Mouse (Mus musculus) kidney, embryonic 16.5 days (tissue): Measurements from ENCODE around the gene Clip2. TPM values are rescaled to one million over a fixed set of nuclear protein-coding genes. Genes with fewer than 3 reads are reported as not detected.
"Not testable (repeated sequence)": the region's sequence is repeated elsewhere in the genome, so short reads cannot be mapped to it uniquely, and the experiment has no call there.

Experiments used
- ATAC-seq: fragments of 200-750 bp; cut with Nextera tagmentation; 2 replicates; pipeline ENCODE4 v1.8.0; 2017; ENCODE audit warnings: moderate TSS enrichment; ENCODE audit not compliant: low FRiP score, low TSS enrichment
- H3K27ac ChIP-seq: fragments of 300-500 bp; sonication (generic); 2 replicates; pipeline ENCODE4 v1.5.1; 2014; ENCODE audit warnings: low read length
- H3K27me3 ChIP-seq: fragments of 300-500 bp; sonication (generic); 2 replicates; pipeline ENCODE4 v1.6.1; 2014; ENCODE audit warnings: low read length, control low read depth, mixed read lengths; ENCODE audit not compliant: insufficient read depth
- H3K36me3 ChIP-seq: fragments of 300-500 bp; sonication (generic); 2 replicates; pipeline ENCODE4 v1.6.1; 2014; ENCODE audit warnings: low read length, control low read depth, mixed read lengths; ENCODE audit not compliant: insufficient read depth
- H3K4me1 ChIP-seq: fragments of 300-500 bp; sonication (generic); 2 replicates; pipeline ENCODE4 v1.6.1; 2014; ENCODE audit warnings: low read length, control low read depth, mixed read lengths; ENCODE audit not compliant: insufficient read depth
- H3K4me2 ChIP-seq: fragments of 300-500 bp; sonication (generic); replicated peaks from 2 replicates; pipeline ENCODE4 v1.6.1; 2014; ENCODE audit warnings: low read depth, low read length
- H3K4me3 ChIP-seq: fragments of 300-500 bp; sonication (generic); 2 replicates; pipeline ENCODE4 v1.5.1; 2014; ENCODE audit warnings: mild to moderate bottlenecking, low read length
- H3K9ac ChIP-seq: fragments of 300-500 bp; sonication (generic); replicated peaks from 2 replicates; pipeline ENCODE4 v1.6.1; 2014; ENCODE audit warnings: low read length
- H3K9me3 ChIP-seq: fragments of 300-500 bp; sonication (generic); 2 replicates; pipeline ENCODE4 v1.6.1; 2016; ENCODE audit warnings: low read length, control low read depth
- WGBS: fragments of 180-500 bp; shearing (Covaris S2); extraction: QIAGEN DNeasy Blood & Tissue Kit; methylation state at CpG from one replicate; pipeline ENCODE4 v1.1.7; 2014; 5-methylcytosine and 5-hydroxymethylcytosine counted together
- polyA plus RNA-seq: library from polyadenylated mRNA; unstranded; fragments of >200 nt; fragmentation: Nextera tagmentation; extraction: Ambion mirVana; gene quantifications from 2 replicates; pipeline ENCODE4 v1.2.1, GENCODE M21; 2015

The Clip2 gene
- polyA plus RNA-seq, 1 experiment from 2014 or later: 4.1 TPM

DNA sequence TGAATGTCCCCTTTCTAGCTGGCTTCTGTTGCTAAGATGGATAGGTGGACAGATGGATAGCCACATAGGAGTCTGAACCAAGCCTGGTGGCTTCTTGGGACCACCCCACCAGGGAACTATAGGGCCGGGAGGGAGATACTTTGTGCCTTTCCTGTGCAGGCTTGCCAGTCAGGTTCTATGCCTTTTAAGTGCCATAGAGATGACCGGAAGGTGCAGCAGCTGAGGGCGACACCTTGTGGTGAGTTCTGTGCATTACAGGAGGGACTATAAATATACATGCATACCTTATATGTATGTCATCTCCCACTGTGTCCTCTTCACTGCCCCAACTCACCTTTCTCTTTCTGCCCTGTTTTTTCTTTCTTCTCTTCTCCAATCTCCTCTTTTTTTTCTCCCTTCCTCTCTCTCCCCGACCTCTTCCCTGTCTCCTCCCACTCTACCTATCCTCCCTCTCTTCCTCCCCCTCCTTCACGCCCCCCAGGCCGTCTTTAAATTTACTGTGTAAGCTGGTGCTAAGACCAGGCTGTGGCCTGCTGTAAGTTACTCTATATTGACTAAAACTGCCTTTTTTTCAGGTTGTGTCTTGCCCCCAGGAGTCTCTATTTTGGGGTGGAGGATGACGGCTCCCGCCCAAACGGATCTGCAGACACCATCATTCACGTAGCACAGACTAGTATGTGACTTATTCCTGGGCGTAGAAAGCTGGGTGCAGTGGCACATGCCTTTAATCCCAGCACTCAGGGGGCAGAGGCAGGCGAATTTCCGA lies 66.2 kb downstream of the Clip2 start:
- H3K4me2 ChIP-seq: no peak overlapping the region
- peaks cover 10% of the 10 kb centered on the region; the same call in 1 of the 2 replicates for H3K36me3 ChIP-seq
- H3K9me3 ChIP-seq: no peaks in the 10 kb centered on the region
- no peak overlapping the region for H3K4me3 ChIP-seq
- H3K4me1 ChIP-seq: peaks cover 5% of the 10 kb centered on the region
- no peaks in the 10 kb centered on the region for H3K27me3 ChIP-seq
- ATAC-seq: peak; percentile 50; the same call in 1 of the 2 replicates
- no peak overlapping the region for H3K27ac ChIP-seq
- 54% methylated on average over 13 of the region's 13 CpGs for WGBS
- no peak overlapping the region for H3K9ac ChIP-seq

DNA sequence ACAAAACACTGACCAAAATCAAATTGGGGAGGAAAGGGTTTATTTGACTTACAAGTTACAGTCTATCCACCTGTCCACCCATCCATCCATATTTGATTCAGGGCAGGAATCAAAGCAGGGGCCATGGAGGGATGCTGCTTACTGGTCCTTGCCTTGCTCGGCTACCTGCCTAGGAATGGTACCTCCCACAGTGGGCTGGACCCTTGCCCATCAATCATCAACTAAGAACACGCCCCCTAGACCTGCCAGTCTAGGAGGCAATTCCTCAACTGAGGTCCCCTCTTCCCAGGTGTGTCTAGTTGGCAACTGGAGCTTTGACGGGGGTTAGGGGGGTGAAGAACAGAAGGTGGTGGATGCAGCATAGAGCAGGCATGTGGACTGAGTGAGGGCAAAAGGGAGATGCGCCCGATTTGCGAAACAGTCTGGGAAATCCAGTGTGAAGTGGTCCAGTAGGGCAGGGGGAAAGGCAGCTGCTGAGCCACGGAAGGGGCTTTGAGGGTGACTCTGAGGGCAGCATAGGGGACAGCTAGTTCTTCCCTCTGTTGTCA lies 67.0 kb downstream of the Clip2 start:
- Histone ChIP-seq H3K4me1 (peaks cover 5% of the 10 kb centered on the region), H3K27ac (no peak overlapping the region), H3K36me3 (peaks cover 3% of the 10 kb centered on the region; the same call in 1 of the 2 replicates), H3K9ac (no peak overlapping the region), H3K4me2 (no peak overlapping the region), H3K9me3 (no peaks in the 10 kb centered on the region), H3K4me3 (no peak overlapping the region), H3K27me3 (no peaks in the 10 kb centered on the region)
- WGBS: 74% methylated on average over 7 of the region's 7 CpGs
- no peak; the same call in 1 of the 2 replicates for ATAC-seq

DNA sequence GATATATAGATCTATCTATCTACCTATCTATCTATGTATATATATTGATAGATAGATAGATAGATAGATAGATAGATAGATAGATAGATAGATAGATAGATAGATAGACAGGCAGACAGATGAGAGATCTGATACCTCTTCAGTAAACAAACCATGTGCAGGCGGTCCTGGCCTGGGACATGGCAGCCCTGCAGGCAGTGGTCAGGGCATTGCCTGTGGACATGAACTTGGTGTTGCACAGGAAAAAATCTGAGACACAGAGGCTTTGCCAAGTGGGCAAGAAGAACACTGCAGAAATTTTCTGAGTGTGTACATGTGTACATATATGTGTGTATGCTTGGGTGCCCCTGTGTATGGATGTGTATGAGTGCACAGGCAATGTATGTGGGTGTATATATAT lies 68.9 kb downstream of the Clip2 start:
- H3K4me1 ChIP-seq: no peaks in the 10 kb centered on the region
- H3K9me3 ChIP-seq: no peaks in the 10 kb centered on the region
- no peaks in the 10 kb centered on the region for H3K36me3 ChIP-seq
- no peaks in the 10 kb centered on the region for H3K27me3 ChIP-seq
- no peak for ATAC-seq
- H3K9ac ChIP-seq: no peak overlapping the region
- H3K4me2 ChIP-seq: no peak overlapping the region
- H3K27ac ChIP-seq: no peak overlapping the region
- H3K4me3 ChIP-seq: no peak overlapping the region
- 65% methylated on average over 1 of the region's 1 CpGs for WGBS

DNA sequence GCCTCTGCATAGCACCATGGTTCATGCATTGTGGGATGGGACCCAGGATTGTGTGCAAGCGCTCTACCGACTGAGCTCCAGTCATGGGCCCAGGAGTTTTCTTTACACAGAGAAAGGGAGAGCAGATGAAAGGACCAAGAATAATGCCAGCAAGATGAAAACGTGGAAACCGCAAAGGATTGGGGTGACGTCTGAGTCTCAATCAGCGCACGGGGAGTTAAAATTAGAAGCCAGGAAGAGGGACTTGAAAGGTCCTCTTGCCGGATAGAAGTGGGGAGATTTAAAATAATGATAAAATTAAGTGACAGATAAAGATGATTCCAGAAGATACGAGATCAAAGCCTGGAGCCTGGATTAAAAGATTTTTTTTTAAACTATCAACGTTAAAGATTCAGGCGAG lies 69.9 kb downstream of the Clip2 start:
- Histone ChIP-seq H3K27ac (no peak overlapping the region), H3K27me3 (no peaks in the 10 kb centered on the region), H3K4me3 (no peak overlapping the region), H3K4me1 (no peaks in the 10 kb centered on the region), H3K4me2 (no peak overlapping the region), H3K9ac (no peak overlapping the region), H3K9me3 (no peaks in the 10 kb centered on the region), H3K36me3 (no peaks in the 10 kb centered on the region)
- no peak for ATAC-seq
- WGBS: 71% methylated on average over 11 of the region's 11 CpGs

DNA sequence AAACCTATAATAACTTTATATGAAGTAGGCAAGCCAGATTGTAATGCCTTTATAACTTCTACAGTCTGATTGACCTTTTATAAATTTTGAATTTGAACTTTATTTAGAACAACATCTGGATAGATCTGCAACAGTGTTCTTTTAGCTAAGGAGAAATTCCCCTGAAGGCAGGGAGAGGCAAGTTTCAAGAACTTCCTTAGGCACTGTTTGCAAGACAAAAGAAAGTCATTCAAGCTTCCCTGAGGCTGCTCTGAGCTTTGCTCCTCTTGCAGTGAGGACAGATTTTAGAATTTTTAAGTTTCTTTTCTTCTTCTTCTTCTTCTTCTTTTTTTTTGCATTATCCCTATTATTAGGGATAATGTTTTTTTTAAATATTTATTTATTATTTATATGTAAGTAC lies 73.3 kb downstream of the Clip2 start:
- H3K27me3 ChIP-seq, H3K4me2 ChIP-seq, H3K27ac ChIP-seq, H3K36me3 ChIP-seq, H3K9me3 ChIP-seq, H3K4me3 ChIP-seq, ATAC-seq, H3K9ac ChIP-seq, H3K4me1 ChIP-seq: not testable (repeated sequence)

DNA sequence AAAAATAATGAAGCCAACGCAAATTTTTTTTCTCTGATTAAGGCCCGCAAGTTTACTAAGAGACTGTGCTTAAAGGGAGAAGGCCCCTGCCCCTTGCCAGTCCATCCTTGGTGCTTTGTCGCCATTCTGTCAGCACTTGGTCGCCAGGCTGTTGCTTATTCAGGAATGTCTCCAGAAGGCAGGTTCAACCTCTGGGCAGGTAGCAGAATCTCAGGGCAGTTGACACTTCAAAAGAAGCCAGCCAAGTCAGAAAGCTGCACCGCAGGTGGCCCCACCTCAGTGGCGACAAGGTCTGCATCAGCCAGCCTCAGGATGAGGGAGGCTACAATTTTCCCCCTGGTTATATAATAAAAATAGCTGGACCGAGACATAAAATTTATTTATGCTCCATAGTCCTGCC lies 76.5 kb downstream of the Clip2 start:
- not testable (repeated sequence) for ATAC-seq

DNA sequence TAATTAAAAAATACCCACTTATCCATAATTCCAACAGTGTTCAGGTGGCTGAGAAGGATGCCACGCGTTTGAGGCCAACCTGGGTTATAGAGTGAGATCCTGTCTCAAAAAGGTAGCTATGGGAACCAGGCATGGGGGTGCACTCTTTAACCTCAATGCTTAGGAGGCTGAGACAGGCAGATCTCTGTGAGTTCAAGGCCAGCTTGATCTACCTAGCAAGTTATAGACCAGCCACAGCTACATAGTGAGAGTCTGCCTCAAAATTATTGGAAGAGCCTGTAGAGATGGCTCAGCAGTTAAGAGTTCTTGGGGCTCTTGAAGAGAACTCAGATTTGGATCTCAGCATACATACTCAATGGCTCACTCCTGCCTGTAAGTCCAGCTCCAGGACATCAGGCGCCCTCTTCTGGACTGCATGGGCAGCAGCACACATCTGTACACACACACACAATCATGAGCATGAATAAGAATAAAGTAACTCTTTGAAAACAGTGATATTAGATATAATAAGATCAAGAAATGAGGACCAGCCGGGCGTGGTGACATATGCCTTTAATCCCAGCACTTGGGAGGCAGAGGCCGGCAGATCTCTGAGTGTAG lies 77.1 kb downstream of the Clip2 start:
- Histone ChIP-seq H3K27ac (no peak overlapping the region), H3K27me3 (no peaks in the 10 kb centered on the region), H3K4me2 (no peak overlapping the region), H3K4me1 (no peaks in the 10 kb centered on the region), H3K9me3 (peaks cover 10% of the 10 kb centered on the region), H3K36me3 (no peaks in the 10 kb centered on the region), H3K4me3 (no peak overlapping the region), H3K9ac (no peak overlapping the region)
- ATAC-seq: no peak
- WGBS: 92% methylated on average over 6 of the region's 6 CpGs

More for the DNA sequence above, 76.5 kb downstream of the Clip2 start:
- 93% methylated on average over 7 of the region's 7 CpGs for WGBS
- not testable (repeated sequence) for H3K9me3 ChIP-seq, H3K36me3 ChIP-seq, H3K9ac ChIP-seq, H3K27ac ChIP-seq, H3K4me3 ChIP-seq, H3K4me2 ChIP-seq, H3K27me3 ChIP-seq, H3K4me1 ChIP-seq

DNA sequence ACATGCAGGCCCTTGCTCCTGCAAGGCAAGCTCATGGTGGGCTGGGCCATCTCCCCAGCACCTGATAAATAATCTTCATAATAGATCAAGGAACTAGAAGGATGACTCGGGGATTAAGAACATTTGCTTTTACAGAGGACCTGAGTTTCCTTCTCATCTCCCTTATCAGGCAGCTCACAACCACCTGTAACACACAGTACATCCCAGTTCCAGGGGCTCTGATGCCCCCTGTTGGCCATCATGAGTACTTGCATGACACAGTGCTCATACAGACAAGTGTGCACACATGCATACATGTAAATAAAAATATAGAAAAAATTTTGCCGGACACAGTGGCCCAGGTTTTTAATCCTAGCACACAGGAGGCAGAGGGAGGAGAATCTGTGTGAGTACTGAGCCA lies 78.3 kb downstream of the Clip2 start:
- no peak overlapping the region for H3K27ac ChIP-seq
- no peak overlapping the region for H3K9ac ChIP-seq
- H3K4me3 ChIP-seq: no peak overlapping the region
- H3K36me3 ChIP-seq: no peaks in the 10 kb centered on the region
- ATAC-seq: no peak
- H3K9me3 ChIP-seq: peaks cover 10% of the 10 kb centered on the region
- no peaks in the 10 kb centered on the region for H3K4me1 ChIP-seq
- no peaks in the 10 kb centered on the region for H3K27me3 ChIP-seq
- 86% methylated on average over 2 of the region's 2 CpGs for WGBS
- no peak overlapping the region for H3K4me2 ChIP-seq

DNA sequence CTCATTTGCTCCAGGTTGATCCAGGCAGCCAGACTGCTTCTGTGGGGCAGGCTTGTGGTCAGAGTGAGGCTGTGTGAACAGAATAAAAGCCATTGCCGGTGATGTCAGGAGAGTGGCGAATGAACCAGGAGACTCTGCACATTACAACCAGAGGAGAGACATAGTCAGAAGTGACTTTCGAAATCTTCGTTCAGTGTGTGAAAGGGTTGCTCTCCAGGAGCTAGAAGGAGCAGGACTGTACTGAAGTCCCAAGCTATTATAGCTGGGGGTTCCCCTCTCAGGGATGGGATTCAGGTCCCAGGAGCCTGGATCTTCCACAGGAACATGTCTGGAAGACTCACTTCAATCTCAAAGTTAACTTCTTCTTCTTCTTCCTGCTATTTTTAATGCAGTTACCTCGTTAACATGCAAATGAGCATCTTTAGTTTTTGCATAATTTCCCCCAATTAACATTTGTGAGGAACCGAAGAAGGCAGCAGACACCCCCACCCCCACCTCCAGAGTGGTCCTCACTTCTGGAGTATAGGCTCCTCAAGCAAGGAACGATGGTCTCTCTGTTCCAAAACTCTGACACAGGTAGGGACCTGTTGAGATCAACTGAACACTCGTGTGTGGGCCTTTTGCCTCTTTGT lies 81.6 kb downstream of the Clip2 start:
- no peak for ATAC-seq
- H3K9me3 ChIP-seq: peaks cover 8% of the 10 kb centered on the region
- no peaks in the 10 kb centered on the region for H3K36me3 ChIP-seq
- no peak overlapping the region for H3K4me3 ChIP-seq
- no peak overlapping the region for H3K9ac ChIP-seq
- H3K4me2 ChIP-seq: no peak overlapping the region
- 81% methylated on average over 8 of the region's 8 CpGs for WGBS
- no peak overlapping the region for H3K27ac ChIP-seq
- H3K4me1 ChIP-seq: peaks cover 12% of the 10 kb centered on the region
- H3K27me3 ChIP-seq: no peaks in the 10 kb centered on the region
